Mouse (Mus musculus) limb, embryonic 12.5 days (tissue): ENCODE results near the gene Mrpl10. TPM values are rescaled to one million over a fixed set of nuclear protein-coding genes. Genes with fewer than 3 reads are reported as not detected.
A peak's percentile ranks its signal among the peaks of the same experiment; 100 is the strongest.

Experiments
- ATAC-seq: fragments of 200-750 bp; cut with Nextera tagmentation; 2 replicates; pipeline ENCODE4 v1.8.0; 2017; ENCODE audit warnings: low read depth, moderate TSS enrichment; ENCODE audit not compliant: insufficient number of reproducible peaks, insufficient read depth, low FRiP score, low TSS enrichment
- H3K27ac ChIP-seq: fragments of 300-500 bp; sonication (generic); 2 replicates; pipeline ENCODE4 v1.5.1; 2016; ENCODE audit warnings: mild to moderate bottlenecking, moderate library complexity
- H3K27me3 ChIP-seq: fragments of 300-500 bp; sonication (generic); 2 replicates; pipeline ENCODE4 v1.6.1; 2016; ENCODE audit warnings: mild to moderate bottlenecking, moderate library complexity
- H3K36me3 ChIP-seq: fragments of 300-500 bp; sonication (generic); 2 replicates; pipeline ENCODE4 v1.6.1; 2016; ENCODE audit warnings: mild to moderate bottlenecking, moderate library complexity
- H3K4me1 ChIP-seq: fragments of 300-500 bp; sonication (generic); replicated peaks from 2 replicates; pipeline ENCODE4 v1.6.1; 2016
- H3K4me2 ChIP-seq: fragments of 300-500 bp; sonication (generic); 2 replicates; pipeline ENCODE4 v1.6.1; 2016; ENCODE audit warnings: mild to moderate bottlenecking, moderate library complexity
- H3K4me3 ChIP-seq: fragments of 300-500 bp; sonication (generic); replicated peaks from 2 replicates; pipeline ENCODE4 v1.5.1; 2016; ENCODE audit warnings: mild to moderate bottlenecking
- H3K9ac ChIP-seq: fragments of 300-500 bp; sonication (generic); replicated peaks from 2 replicates; pipeline ENCODE4 v1.6.1; 2016; ENCODE audit warnings: mild to moderate bottlenecking, moderate library complexity
- H3K9me3 ChIP-seq: fragments of 300-500 bp; sonication (generic); 2 replicates; pipeline ENCODE4 v1.6.1; 2016; ENCODE audit warnings: mild to moderate bottlenecking, moderate library complexity
- WGBS: fragments of 180-500 bp; shearing (Covaris S2); methylation state at CpG from one replicate; pipeline ENCODE4 v1.1.7; 2016; 5-methylcytosine and 5-hydroxymethylcytosine counted together
- polyA plus RNA-seq: library from polyadenylated mRNA; unstranded; fragments of >200 nt; fragmentation: Nextera tagmentation; extraction: Ambion mirVana; gene quantifications from 2 replicates; pipeline ENCODE4 v1.2.1, GENCODE M21; 2016

The Mrpl10 gene
- polyA plus RNA-seq, 1 experiment from 2014 or later, result 80.5 TPM

GRCm38 (mm10) chr11:97072533-97072932, 31.2 kb downstream of the Mrpl10 start:
- H3K4me1 ChIP-seq, result no peaks in the 10 kb centered on the region
- no peak overlapping the region for H3K4me2 ChIP-seq
- H3K27me3 ChIP-seq, result no peaks in the 10 kb centered on the region
- 31% methylated on average over 3 of the region's 3 CpGs for WGBS
- ATAC-seq, result no peak; the same call in 1 of the 2 replicates
- H3K4me3 ChIP-seq, result no peak overlapping the region
- no peak overlapping the region for H3K9ac ChIP-seq
- no peaks in the 10 kb centered on the region for H3K9me3 ChIP-seq
- no peak overlapping the region for H3K27ac ChIP-seq
- H3K36me3 ChIP-seq, result peaks cover 10% of the 10 kb centered on the region

GRCm38 (mm10) chr11:97074235-97074634, 32.9 kb downstream of the Mrpl10 start:
- WGBS, result 70% methylated on average over 8 of the region's 8 CpGs
- Histone ChIP-seq H3K9me3 (no peaks in the 10 kb centered on the region), H3K4me2 (no peak overlapping the region), H3K4me1 (no peaks in the 10 kb centered on the region), H3K36me3 (no peaks in the 10 kb centered on the region), H3K4me3 (no peak overlapping the region), H3K27me3 (no peaks in the 10 kb centered on the region), H3K9ac (no peak overlapping the region), H3K27ac (no peak overlapping the region)
- no peak for ATAC-seq

- no peak overlapping the region for H3K27ac ChIP-seq
- no peaks in the 10 kb centered on the region for H3K36me3 ChIP-seq
- H3K27me3 ChIP-seq, result peaks cover 4% of the 10 kb centered on the region; the same call in 1 of the 2 replicates
- ATAC-seq, result no peak
- H3K4me1 ChIP-seq, result peaks cover 6% of the 10 kb centered on the region
- H3K4me2 ChIP-seq, result no peak overlapping the region
- WGBS, result 56% methylated on average over 4 of the region's 4 CpGs
- no peaks in the 10 kb centered on the region for H3K9me3 ChIP-seq
- no peak overlapping the region for H3K9ac ChIP-seq
- H3K4me3 ChIP-seq, result no peak overlapping the region
These were observed 37.4 kb downstream of the Mrpl10 start for GRCm38 (mm10) chr11:97078751-97079150.

GRCm38 (mm10) chr11:97080291-97080690, 38.9 kb downstream of the Mrpl10 start:
- H3K4me3 ChIP-seq, result no peak overlapping the region
- H3K4me2 ChIP-seq, result no peak overlapping the region
- peaks cover 17% of the 10 kb centered on the region; the same call in 1 of the 2 replicates for H3K27me3 ChIP-seq
- no peaks in the 10 kb centered on the region for H3K36me3 ChIP-seq
- no peaks in the 10 kb centered on the region for H3K9me3 ChIP-seq
- 37% methylated on average over 9 of the region's 9 CpGs for WGBS
- ATAC-seq, result no peak
- no peak overlapping the region for H3K27ac ChIP-seq
- H3K9ac ChIP-seq, result no peak overlapping the region
- peaks cover 11% of the 10 kb centered on the region for H3K4me1 ChIP-seq

GRCm38 (mm10) chr11:97082977-97083376, 41.6 kb downstream of the Mrpl10 start:
- 39% methylated on average over 11 of the region's 11 CpGs for WGBS
- H3K36me3 ChIP-seq, result no peaks in the 10 kb centered on the region
- 0 out of 2 replicates have a peak overlapping the region, but pooled peaks have one; percentile 41 for H3K4me2 ChIP-seq

GRCm38 (mm10) chr11:97083401-97084140, 42.2 kb downstream of the Mrpl10 start:
- Histone ChIP-seq H3K4me1 (peaks cover 11% of the 10 kb centered on the region), H3K9me3 (peaks cover 2% of the 10 kb centered on the region; the same call in 1 of the 2 replicates), H3K9ac (peak overlapping the region; percentile 13; the same call in 1 of the 2 replicates), H3K27ac (no peak overlapping the region), H3K36me3 (no peaks in the 10 kb centered on the region), H3K4me2 (peak overlapping the region; percentile 41), H3K4me3 (no peak overlapping the region), H3K27me3 (peaks cover 17% of the 10 kb centered on the region; the same call in 1 of the 2 replicates)
- ATAC-seq, result no peak
- WGBS, result 20% methylated on average over 22 of the region's 22 CpGs

More at GRCm38 (mm10) chr11:97082977-97083376, 41.6 kb downstream of the Mrpl10 start:
- Histone ChIP-seq H3K27me3 (peaks cover 17% of the 10 kb centered on the region; the same call in 1 of the 2 replicates), H3K4me3 (no peak overlapping the region), H3K4me1 (peaks cover 11% of the 10 kb centered on the region), H3K27ac (no peak overlapping the region), H3K9ac (no peak overlapping the region), H3K9me3 (no peaks in the 10 kb centered on the region)
- no peak for ATAC-seq

- Histone ChIP-seq H3K36me3 (no peaks in the 10 kb centered on the region), H3K4me1 (peaks cover 11% of the 10 kb centered on the region), H3K4me2 (no peak overlapping the region), H3K27ac (no peak overlapping the region), H3K27me3 (peaks cover 17% of the 10 kb centered on the region; the same call in 1 of the 2 replicates), H3K9ac (no peak overlapping the region), H3K9me3 (peaks cover 12% of the 10 kb centered on the region), H3K4me3 (no peak overlapping the region)
- no peak for ATAC-seq
- 89% methylated on average over 15 of the region's 15 CpGs for WGBS
These were observed 43.6 kb downstream of the Mrpl10 start for GRCm38 (mm10) chr11:97084821-97085505.

- Histone ChIP-seq H3K9ac (no peak overlapping the region), H3K27me3 (peaks cover 17% of the 10 kb centered on the region; the same call in 1 of the 2 replicates), H3K36me3 (no peaks in the 10 kb centered on the region), H3K4me3 (no peak overlapping the region), H3K27ac (no peak overlapping the region), H3K4me1 (peaks cover 11% of the 10 kb centered on the region), H3K4me2 (no peak overlapping the region), H3K9me3 (peaks cover 12% of the 10 kb centered on the region)
- no peak for ATAC-seq
- WGBS, result 73% methylated on average over 6 of the region's 6 CpGs
These were observed 45.0 kb downstream of the Mrpl10 start for GRCm38 (mm10) chr11:97086365-97086764.

- H3K36me3 ChIP-seq, result no peaks in the 10 kb centered on the region
- no peaks in the 10 kb centered on the region for H3K4me1 ChIP-seq
- H3K4me3 ChIP-seq, result no peak overlapping the region
- H3K4me2 ChIP-seq, result no peak overlapping the region
- no peak overlapping the region for H3K9ac ChIP-seq
- no peak overlapping the region for H3K27ac ChIP-seq
- no peaks in the 10 kb centered on the region for H3K9me3 ChIP-seq
- ATAC-seq, result no peak
- WGBS, result 76% methylated on average over 2 of the region's 2 CpGs
- H3K27me3 ChIP-seq, result peaks cover 43% of the 10 kb centered on the region
These were observed 53.2 kb downstream of the Mrpl10 start for GRCm38 (mm10) chr11:97094600-97094999.

- H3K36me3 ChIP-seq, result no peaks in the 10 kb centered on the region
- H3K9ac ChIP-seq, result no peak overlapping the region
- 23% methylated on average over 18 of the region's 18 CpGs for WGBS
- peaks cover 50% of the 10 kb centered on the region for H3K27me3 ChIP-seq
- H3K27ac ChIP-seq, result no peak overlapping the region
- no peak overlapping the region for H3K4me3 ChIP-seq
- no peak for ATAC-seq
- no peak overlapping the region for H3K4me2 ChIP-seq
- no peaks in the 10 kb centered on the region for H3K4me1 ChIP-seq
- no peaks in the 10 kb centered on the region for H3K9me3 ChIP-seq
These were observed 57.4 kb downstream of the Mrpl10 start for GRCm38 (mm10) chr11:97098791-97099190.
